Mouse (Mus musculus) erythroblast, embryonic 14.5 days (primary cell): Measurements from ENCODE around the gene Olfr446.

Experiments used
- GATA1 ChIP-seq: IDR thresholded peaks from 2 replicates; pipeline ENCODE4 v1.6.1; 2012; ENCODE audit warnings: low read length, inconsistent platforms, mixed read lengths
- TAL1 ChIP-seq: IDR thresholded peaks from 3 replicates; pipeline ENCODE4 v1.6.1; 2012; ENCODE audit warnings: low read length, inconsistent platforms, mixed read lengths

- TF ChIP-seq GATA1 (no peak), TAL1 (no peak)
Measured at GRCm38 (mm10) chr6:42890141-42890540, 31.0 kb upstream of the Olfr446 start, which contains the start of gene Olfr448.
